Mouse (Mus musculus): ENCODE results near the gene Ralgapa1. TPM values are rescaled to one million over a fixed set of nuclear protein-coding genes. Genes with fewer than 3 reads are reported as not detected.
"Not testable (repeated sequence)": the region's sequence is repeated elsewhere in the genome, so short reads cannot be mapped to it uniquely, and the experiment has no call there.

The Ralgapa1 gene
- polyA plus RNA-seq, 1 experiment from 2014 or later: 25.3 TPM

GRCm38 (mm10) chr12:55794485-55794884 lies 26.5 kb downstream of the Ralgapa1 start:
- H3K36me3 ChIP-seq (replicated peaks); H3K4me3 ChIP-seq (replicated peaks); H3K4me2 ChIP-seq; H3K9ac ChIP-seq; H3K27ac ChIP-seq; H3K27me3 ChIP-seq; H3K9me3 ChIP-seq; ATAC-seq (ENCODE audit: low FRiP score); H3K4me1 ChIP-seq: not testable (repeated sequence)
- WGBS: 86% methylated on average over 4 of the region's 4 CpGs

GRCm38 (mm10) chr12:55785252-55785651 lies 35.7 kb downstream of the Ralgapa1 start:
- WGBS: 86% methylated on average over 2 of the region's 2 CpGs
- no peak overlapping the region for H3K9ac ChIP-seq
- no peak overlapping the region for H3K27ac ChIP-seq
- H3K9me3 ChIP-seq: no peaks in the 10 kb centered on the region
- H3K4me3 ChIP-seq (replicated peaks): no peak overlapping the region
- no peaks in the 10 kb centered on the region for H3K4me1 ChIP-seq
- no peak overlapping the region for H3K4me2 ChIP-seq
- no peak for ATAC-seq (ENCODE audit: low FRiP score)
- no peaks in the 10 kb centered on the region for H3K27me3 ChIP-seq
- H3K36me3 ChIP-seq (replicated peaks): peaks cover 16% of the 10 kb centered on the region; the same call in 1 of the 2 replicates

GRCm38 (mm10) chr12:55782662-55783061 lies 38.3 kb downstream of the Ralgapa1 start:
- no peak overlapping the region for H3K4me3 ChIP-seq (replicated peaks)
- no peak overlapping the region for H3K9ac ChIP-seq
- H3K4me2 ChIP-seq: no peak overlapping the region
- H3K27ac ChIP-seq: no peak overlapping the region
- H3K4me1 ChIP-seq: no peaks in the 10 kb centered on the region
- WGBS: 91% methylated on average over 3 of the region's 3 CpGs
- ATAC-seq (ENCODE audit: low FRiP score): no peak
- no peaks in the 10 kb centered on the region for H3K27me3 ChIP-seq
- H3K9me3 ChIP-seq: no peaks in the 10 kb centered on the region
- H3K36me3 ChIP-seq (replicated peaks): peaks cover 14% of the 10 kb centered on the region; the same call in 1 of the 2 replicates

GRCm38 (mm10) chr12:55778301-55778700 lies 42.7 kb downstream of the Ralgapa1 start:
- no peak for ATAC-seq (ENCODE audit: low FRiP score)
- H3K36me3 ChIP-seq (replicated peaks): peaks cover 11% of the 10 kb centered on the region; the same call in 1 of the 2 replicates
- no peak overlapping the region for H3K9ac ChIP-seq
- no peaks in the 10 kb centered on the region for H3K9me3 ChIP-seq
- H3K4me2 ChIP-seq: no peak overlapping the region
- 90% methylated on average over 2 of the region's 2 CpGs for WGBS
- H3K27ac ChIP-seq: no peak overlapping the region
- no peaks in the 10 kb centered on the region for H3K4me1 ChIP-seq
- H3K27me3 ChIP-seq: no peaks in the 10 kb centered on the region
- no peak overlapping the region for H3K4me3 ChIP-seq (replicated peaks)

GRCm38 (mm10) chr12:55777356-55777755 lies 43.6 kb downstream of the Ralgapa1 start:
- H3K9ac ChIP-seq: no peak overlapping the region
- no peak overlapping the region for H3K27ac ChIP-seq
- no peak for ATAC-seq (ENCODE audit: low FRiP score)
- H3K27me3 ChIP-seq: no peaks in the 10 kb centered on the region
- no peaks in the 10 kb centered on the region for H3K4me1 ChIP-seq
- H3K4me3 ChIP-seq (replicated peaks): no peak overlapping the region
- H3K36me3 ChIP-seq (replicated peaks): peaks cover 11% of the 10 kb centered on the region; the same call in 1 of the 2 replicates
- H3K9me3 ChIP-seq: no peaks in the 10 kb centered on the region
- no peak overlapping the region for H3K4me2 ChIP-seq

GRCm38 (mm10) chr12:55774316-55774715 lies 46.7 kb downstream of the Ralgapa1 start:
- Histone ChIP-seq H3K9me3 (no peaks in the 10 kb centered on the region), H3K36me3 (replicated peaks) (peaks cover 10% of the 10 kb centered on the region), H3K4me1 (no peaks in the 10 kb centered on the region), H3K9ac (no peak overlapping the region), H3K4me2 (no peak overlapping the region), H3K27me3 (no peaks in the 10 kb centered on the region), H3K27ac (no peak overlapping the region), H3K4me3 (replicated peaks) (no peak overlapping the region)
- ATAC-seq (ENCODE audit: low FRiP score): no peak
- WGBS: 94% methylated on average over 3 of the region's 3 CpGs

GRCm38 (mm10) chr12:55720319-55720718 lies 100.6 kb downstream of the Ralgapa1 start:
- 76% methylated on average over 1 of the region's 1 CpGs for WGBS
- no peak for ATAC-seq (ENCODE audit: low FRiP score)
- no peak overlapping the region for H3K4me2 ChIP-seq
- H3K9ac ChIP-seq: no peak overlapping the region
- H3K27ac ChIP-seq: no peak overlapping the region
- no peaks in the 10 kb centered on the region for H3K4me1 ChIP-seq
- peaks cover 22% of the 10 kb centered on the region for H3K36me3 ChIP-seq (replicated peaks)
- no peaks in the 10 kb centered on the region for H3K27me3 ChIP-seq
- H3K4me3 ChIP-seq (replicated peaks): no peak overlapping the region
- H3K9me3 ChIP-seq: no peaks in the 10 kb centered on the region

- no peak overlapping the region for H3K4me3 ChIP-seq (replicated peaks)
- H3K36me3 ChIP-seq (replicated peaks): peaks cover 17% of the 10 kb centered on the region
- no peak overlapping the region for H3K9ac ChIP-seq
- no peaks in the 10 kb centered on the region for H3K9me3 ChIP-seq
- ATAC-seq (ENCODE audit: low FRiP score): no peak
- H3K27ac ChIP-seq: no peak overlapping the region
- H3K27me3 ChIP-seq: no peaks in the 10 kb centered on the region
- no peaks in the 10 kb centered on the region for H3K4me1 ChIP-seq
- H3K4me2 ChIP-seq: no peak overlapping the region
- 93% methylated on average over 4 of the region's 4 CpGs for WGBS
These were observed 115.1 kb downstream of the Ralgapa1 start for GRCm38 (mm10) chr12:55705881-55706280.

GRCm38 (mm10) chr12:55666699-55667098 lies 154.3 kb downstream of the Ralgapa1 start:
- no peak overlapping the region for H3K27ac ChIP-seq
- H3K36me3 ChIP-seq (replicated peaks): no peaks in the 10 kb centered on the region; the same call in 1 of the 2 replicates
- no peaks in the 10 kb centered on the region for H3K9me3 ChIP-seq
- H3K9ac ChIP-seq: no peak overlapping the region
- H3K4me2 ChIP-seq: no peak overlapping the region
- ATAC-seq (ENCODE audit: low FRiP score): no peak
- H3K4me3 ChIP-seq (replicated peaks): no peak overlapping the region
- WGBS: 91% methylated on average over 6 of the region's 6 CpGs
- H3K4me1 ChIP-seq: no peaks in the 10 kb centered on the region
- H3K27me3 ChIP-seq: no peaks in the 10 kb centered on the region

GRCm38 (mm10) chr12:55663194-55663593 lies 157.8 kb downstream of the Ralgapa1 start:
- H3K27ac ChIP-seq; H3K9me3 ChIP-seq; H3K4me2 ChIP-seq; ATAC-seq (ENCODE audit: low FRiP score); H3K27me3 ChIP-seq; H3K36me3 ChIP-seq (replicated peaks); H3K4me1 ChIP-seq; H3K9ac ChIP-seq; H3K4me3 ChIP-seq (replicated peaks): not testable (repeated sequence)

GRCm38 (mm10) chr12:55648011-55648525 lies 172.9 kb downstream of the Ralgapa1 start:
- Histone ChIP-seq H3K27me3 (no peaks in the 10 kb centered on the region), H3K9ac (no peak overlapping the region), H3K4me2 (no peak overlapping the region), H3K36me3 (replicated peaks) (no peaks in the 10 kb centered on the region), H3K27ac (no peak overlapping the region), H3K4me3 (replicated peaks) (no peak overlapping the region), H3K4me1 (no peaks in the 10 kb centered on the region), H3K9me3 (no peaks in the 10 kb centered on the region)
- ATAC-seq (ENCODE audit: low FRiP score): no peak
- WGBS: 97% methylated on average over 7 of the region's 7 CpGs

GRCm38 (mm10) chr12:55626711-55627110 lies 194.3 kb downstream of the Ralgapa1 start:
- Histone ChIP-seq H3K27ac (no peak overlapping the region), H3K36me3 (replicated peaks) (no peaks in the 10 kb centered on the region), H3K4me1 (peaks cover 7% of the 10 kb centered on the region), H3K4me2 (no peak overlapping the region), H3K27me3 (no peaks in the 10 kb centered on the region), H3K9ac (no peak overlapping the region), H3K4me3 (replicated peaks) (no peak overlapping the region), H3K9me3 (no peaks in the 10 kb centered on the region)
- 29% methylated on average over 4 of the region's 4 CpGs for WGBS
- ATAC-seq (ENCODE audit: low FRiP score): no peak

GRCm38 (mm10) chr12:55623254-55623653 lies 197.7 kb downstream of the Ralgapa1 start:
- Histone ChIP-seq H3K4me3 (replicated peaks) (no peak overlapping the region), H3K4me2 (no peak overlapping the region), H3K27ac (no peak overlapping the region), H3K4me1 (peaks cover 10% of the 10 kb centered on the region), H3K9me3 (no peaks in the 10 kb centered on the region), H3K9ac (no peak overlapping the region), H3K36me3 (replicated peaks) (no peaks in the 10 kb centered on the region), H3K27me3 (no peaks in the 10 kb centered on the region)
- ATAC-seq (ENCODE audit: low FRiP score): no peak
- WGBS: 55% methylated on average over 5 of the region's 5 CpGs

All from forebrain, embryonic 12.5 days (tissue).